Mouse (Mus musculus): ENCODE measurements around the gene Ttc30a2. TPM values are rescaled to one million over a fixed set of nuclear protein-coding genes. Genes with fewer than 3 reads are reported as not detected.
"Not testable (repeated sequence)": the region's sequence is repeated elsewhere in the genome, so short reads cannot be mapped to it uniquely, and the experiment has no call there.

The Ttc30a2 gene
- total RNA-seq, 2 experiments from 2014 or later: 1.7 to 1.9 TPM

- intact Hi-C loops (cut with DNase I): loop anchor here (5.0 kb wide), 1 partner anchor 36 kb away; no protein-coding TSS in a partner anchor
- DNase-seq (ENCODE audit: low spot score): not testable (repeated sequence)
Measured at GRCm38 (mm10) chr2:75936685-75937084, 41.3 kb downstream of the Ttc30a2 start.

- intact Hi-C loops (cut with DNase I): no loop called here
- no peak for DNase-seq (ENCODE audit: low spot score)
Measured at GRCm38 (mm10) chr2:75933541-75933940, 44.4 kb downstream of the Ttc30a2 start.

GRCm38 (mm10) chr2:75930941-75931340, 47.0 kb downstream of the Ttc30a2 start:
- intact Hi-C loops (cut with DNase I): no loop called here
- DNase-seq (ENCODE audit: low spot score): no peak

GRCm38 (mm10) chr2:75929786-75930444, 48.1 kb downstream of the Ttc30a2 start:
- no peak for DNase-seq (ENCODE audit: low spot score)
- intact Hi-C loops (cut with DNase I): loop anchor here (5.0 kb wide), 1 partner anchor 32 kb away; no protein-coding TSS in a partner anchor

- intact Hi-C loops (cut with DNase I): loop anchor here (5.0 kb wide), 1 partner anchor 33 kb away; no protein-coding TSS in a partner anchor
- no peak for DNase-seq (ENCODE audit: low spot score)
Measured at GRCm38 (mm10) chr2:75929141-75929540, 48.8 kb downstream of the Ttc30a2 start.

- intact Hi-C loops (cut with DNase I): loop anchor here (5.0 kb wide), 1 partner anchor 34 kb away; no protein-coding TSS in a partner anchor
- DNase-seq (ENCODE audit: low spot score): no peak
Measured at GRCm38 (mm10) chr2:75928011-75928410, 50.0 kb downstream of the Ttc30a2 start.

GRCm38 (mm10) chr2:75926061-75926460, 51.9 kb downstream of the Ttc30a2 start:
- DNase-seq (ENCODE audit: low spot score): no peak
- intact Hi-C loops (cut with DNase I): loop anchor here (5.0 kb wide), 1 partner anchor 36 kb away; no protein-coding TSS in a partner anchor

Other genes starting within 250 kb of the Ttc30a2 start
- gene Agps, start 146.0 kb downstream of the Ttc30a2 start, total RNA-seq (2021): 10 to 100 TPM; 34.1 to 37.6 TPM
- 10 to 100 TPM; 14.7 to 15.4 TPM for gene Ttc30b, start 39.6 kb downstream of the Ttc30a2 start, total RNA-seq (2021)
- 1 to 10 TPM; 3.0 to 3.2 TPM for gene Ttc30a1, start 3.8 kb upstream of the Ttc30a2 start, total RNA-seq (2021)